Mouse (Mus musculus) forebrain, postnatal 0 days (tissue): ENCODE results near the gene Nfyc. TPM values are rescaled to one million over a fixed set of nuclear protein-coding genes. Genes with fewer than 3 reads are reported as not detected.
A peak's percentile ranks its signal among the peaks of the same experiment; 100 is the strongest.

Experiments
- ATAC-seq: fragments of 200-750 bp; cut with Nextera tagmentation; 2 replicates; pipeline ENCODE4 v1.8.0; 2017; ENCODE audit warnings: mild to moderate bottlenecking, moderate library complexity
- DNase-seq: peaks from one replicate; pipeline ENCODE4 v3.0.0-alpha.2; 2015
- H3K27ac ChIP-seq: fragments of 300-500 bp; sonication (generic); 2 replicates; pipeline ENCODE4 v1.5.1; 2014; ENCODE audit warnings: low read depth, mild to moderate bottlenecking, antibody characterized with exemption, low read length, moderate library complexity, mixed read lengths
- H3K27me3 ChIP-seq: fragments of 300-500 bp; sonication (generic); 2 replicates; pipeline ENCODE4 v1.6.1; 2014; ENCODE audit warnings: mild to moderate bottlenecking, low read length, mixed read lengths; ENCODE audit not compliant: insufficient read depth
- H3K36me3 ChIP-seq: fragments of 300-500 bp; sonication (generic); 2 replicates; pipeline ENCODE4 v1.6.1; 2014; ENCODE audit warnings: mild to moderate bottlenecking, moderate library complexity; ENCODE audit not compliant: insufficient read depth
- H3K4me1 ChIP-seq: fragments of 300-500 bp; sonication (generic); 2 replicates; pipeline ENCODE4 v1.6.1; 2014; ENCODE audit warnings: antibody characterized with exemption; ENCODE audit not compliant: insufficient read depth
- H3K4me2 ChIP-seq: fragments of 300-500 bp; sonication (generic); 2 replicates; pipeline ENCODE4 v1.6.1; 2014; ENCODE audit warnings: low read depth, mild to moderate bottlenecking, moderate library complexity
- H3K4me3 ChIP-seq: fragments of 300-500 bp; sonication (generic); 2 replicates; pipeline ENCODE4 v1.5.1; 2014; ENCODE audit warnings: low read depth, low read length, mixed read lengths
- H3K9ac ChIP-seq: fragments of 300-500 bp; sonication (generic); 2 replicates; pipeline ENCODE4 v1.6.1; 2014; ENCODE audit warnings: mild to moderate bottlenecking
- H3K9me3 ChIP-seq: fragments of 300-500 bp; sonication (generic); 2 replicates; pipeline ENCODE4 v1.6.1; 2016; ENCODE audit warnings: low read length
- CTCF ChIP-seq: sonication (generic); IDR thresholded peaks from 2 replicates; pipeline ENCODE4 v1.5.1; 2016; ENCODE audit warnings: antibody characterized with exemption, control low read depth, low read depth
- WGBS: fragments of 180-500 bp; shearing (Covaris S2); extraction: QIAGEN DNeasy Blood & Tissue Kit; methylation state at CpG from one replicate; pipeline ENCODE4 v1.1.7; 2014; 5-methylcytosine and 5-hydroxymethylcytosine counted together
- microRNA counts: library from miRNA; unstranded; fragments of <30 nt; microRNA quantifications from one replicate; lab custom pipeline; 2015
- microRNA-seq, 2 experiments: library from miRNA; unstranded; fragments of <30 nt; microRNA quantifications; one replicate each; pipeline ENCODE4; 2016
- polyA plus RNA-seq: library from polyadenylated mRNA; unstranded; fragments of >200 nt; fragmentation: Nextera tagmentation; extraction: Ambion mirVana; gene quantifications from 2 replicates; pipeline ENCODE4 v1.2.1, GENCODE M21; 2015
- total RNA-seq: library from RNA; depleted of rRNA; stranded (reverse); fragments of >200 nt; gene quantifications from 2 replicates; pipeline ENCODE4 v1.2.3, GENCODE M21; 2014; rRNA removed

Gene Nfyc
- total and polyA plus RNA-seq, 2 experiments from 2014 or later: 72.7 to 74.6 TPM

DNA sequence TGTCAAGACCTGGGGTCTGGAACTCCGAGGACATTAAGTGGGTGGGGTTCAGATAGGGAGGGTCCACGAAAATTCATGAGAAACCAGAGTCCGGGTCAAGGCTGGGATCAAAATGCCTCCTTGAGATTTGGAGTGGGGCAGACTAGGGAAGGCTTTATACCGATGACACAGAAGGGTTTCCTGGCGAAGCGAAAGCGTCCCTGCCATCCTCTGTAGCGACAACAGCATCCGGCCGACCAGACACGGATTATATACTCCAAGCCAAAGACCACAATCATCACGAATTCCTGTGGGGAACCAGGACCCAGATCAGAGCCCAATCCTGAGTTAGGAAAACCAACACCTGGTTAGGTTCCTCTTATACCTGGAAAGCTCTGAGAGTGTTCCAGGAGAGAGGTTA lies 114.6 kb downstream of the Nfyc start:
- Histone ChIP-seq H3K4me1 (peaks cover 11% of the 10 kb centered on the region; the same call in 1 of the 2 replicates), H3K27ac (no peak overlapping the region), H3K4me2 (peak overlapping the region; percentile 74), H3K4me3 (peak overlapping the region; percentile 32), H3K36me3 (no peaks in the 10 kb centered on the region), H3K9me3 (no peaks in the 10 kb centered on the region), H3K27me3 (no peaks in the 10 kb centered on the region), H3K9ac (peak overlapping the region; percentile 33; the same call in 1 of the 2 replicates)
- no peak for TF ChIP-seq CTCF
- 20% methylated on average over 12 of the region's 12 CpGs for WGBS
- DNase-seq: no peak
- no peak for ATAC-seq

DNA sequence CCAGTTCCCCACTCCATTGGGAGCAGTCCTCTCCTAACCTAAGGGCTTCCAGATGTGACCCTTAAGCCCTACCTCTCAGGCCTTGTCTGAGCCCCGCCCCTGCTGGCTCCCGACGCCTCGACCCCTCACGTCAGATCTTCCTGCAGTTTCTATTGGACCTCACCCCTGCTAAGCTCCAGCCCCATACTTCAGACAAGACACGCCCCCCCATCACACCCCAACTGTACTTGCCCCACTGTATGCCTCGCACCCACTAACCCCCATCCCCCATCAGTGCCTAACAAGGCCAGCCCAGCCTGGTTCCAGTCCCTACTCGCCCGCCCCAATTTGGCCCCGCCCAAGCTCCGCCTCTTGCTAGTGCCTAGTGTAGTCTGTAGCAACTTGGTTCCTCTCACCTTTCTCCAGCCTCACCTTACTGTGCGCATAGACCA lies 115.2 kb downstream of the Nfyc start:
- WGBS: 2% methylated on average over 12 of the region's 12 CpGs
- DNase-seq: peak; percentile 69

DNA sequence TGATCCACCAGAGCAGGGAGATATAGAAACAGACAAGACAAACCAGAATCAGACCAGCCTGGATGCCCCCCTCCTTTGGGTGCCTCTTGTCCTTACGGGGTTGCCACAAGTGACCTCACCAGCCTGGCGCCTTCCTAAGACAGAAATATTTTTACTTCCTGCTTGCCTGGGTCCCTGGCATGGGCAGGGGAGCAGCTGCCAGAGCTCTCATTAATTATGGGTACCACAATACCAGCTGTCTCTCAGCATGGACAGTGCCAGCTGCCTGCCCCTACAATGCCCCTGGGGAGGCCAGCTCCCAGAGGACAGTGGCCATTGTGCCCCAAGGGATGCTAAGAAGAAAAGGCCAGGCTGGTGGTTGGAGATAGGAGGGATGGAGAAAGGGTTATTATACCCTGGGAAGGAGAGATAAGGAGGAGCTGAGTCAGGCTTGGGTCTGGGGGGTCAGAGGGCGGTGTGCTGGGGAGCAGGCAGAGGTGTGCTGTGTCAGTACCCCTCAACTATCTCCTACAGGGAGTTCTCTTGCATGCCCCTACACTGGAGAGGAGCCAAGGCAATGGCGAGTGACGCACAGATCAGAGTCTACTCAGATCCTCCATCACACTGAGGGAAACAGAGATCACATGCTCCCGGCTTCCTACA lies 117.4 kb downstream of the Nfyc start:
- peaks cover 11% of the 10 kb centered on the region; the same call in 1 of the 2 replicates for H3K4me1 ChIP-seq
- TF ChIP-seq CTCF: no peak
- no peaks in the 10 kb centered on the region for H3K36me3 ChIP-seq
- ATAC-seq (peak; percentile 46), DNase-seq (no peak)
- H3K4me3 ChIP-seq: no peak overlapping the region
- 65% methylated on average over 6 of the region's 6 CpGs for WGBS
- H3K9me3 ChIP-seq: no peaks in the 10 kb centered on the region
- 0 out of 2 replicates have a peak overlapping the region, but pooled peaks have one; percentile 15 for H3K27ac ChIP-seq
- H3K4me2 ChIP-seq: no peak overlapping the region
- H3K9ac ChIP-seq: no peak overlapping the region
- H3K27me3 ChIP-seq: no peaks in the 10 kb centered on the region

More for the DNA sequence above, 115.2 kb downstream of the Nfyc start:
- H3K27ac ChIP-seq: no peak overlapping the region
- no peak for TF ChIP-seq CTCF
- no peaks in the 10 kb centered on the region for H3K27me3 ChIP-seq
- peak; percentile 81 for ATAC-seq
- H3K36me3 ChIP-seq: no peaks in the 10 kb centered on the region
- peak overlapping the region; percentile 41 for H3K9ac ChIP-seq
- peak overlapping the region; percentile 32 for H3K4me3 ChIP-seq
- no peaks in the 10 kb centered on the region for H3K9me3 ChIP-seq
- peaks cover 11% of the 10 kb centered on the region; the same call in 1 of the 2 replicates for H3K4me1 ChIP-seq
- peak overlapping the region; percentile 74 for H3K4me2 ChIP-seq

DNA sequence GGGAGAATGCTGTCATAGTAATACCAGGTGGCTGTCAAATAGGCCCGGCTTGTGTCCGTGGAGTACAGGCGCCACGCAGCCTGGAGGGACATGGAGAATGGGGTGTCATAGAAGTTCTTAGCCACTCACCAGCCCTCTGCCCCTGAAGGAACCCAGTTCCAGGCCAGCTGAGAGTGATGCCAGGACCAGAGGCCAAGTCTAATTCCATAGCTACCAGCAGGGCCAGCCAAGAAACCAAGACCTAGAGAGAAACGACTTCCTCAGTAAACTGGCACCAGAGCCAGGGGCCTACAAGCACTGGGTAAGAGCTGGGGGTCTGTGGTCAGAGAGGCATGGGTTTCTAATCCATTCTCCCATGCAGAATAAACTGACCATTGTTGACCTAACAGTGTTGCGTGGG lies 118.4 kb downstream of the Nfyc start:
- DNase-seq (no peak), ATAC-seq (no peak)
- 87% methylated on average over 6 of the region's 6 CpGs for WGBS
- Histone ChIP-seq H3K9ac (no peak overlapping the region), H3K27ac (no peak overlapping the region), H3K9me3 (no peaks in the 10 kb centered on the region), H3K36me3 (no peaks in the 10 kb centered on the region), H3K4me1 (peaks cover 11% of the 10 kb centered on the region; the same call in 1 of the 2 replicates), H3K27me3 (no peaks in the 10 kb centered on the region), H3K4me3 (no peak overlapping the region), H3K4me2 (no peak overlapping the region)
- no peak for TF ChIP-seq CTCF

DNA sequence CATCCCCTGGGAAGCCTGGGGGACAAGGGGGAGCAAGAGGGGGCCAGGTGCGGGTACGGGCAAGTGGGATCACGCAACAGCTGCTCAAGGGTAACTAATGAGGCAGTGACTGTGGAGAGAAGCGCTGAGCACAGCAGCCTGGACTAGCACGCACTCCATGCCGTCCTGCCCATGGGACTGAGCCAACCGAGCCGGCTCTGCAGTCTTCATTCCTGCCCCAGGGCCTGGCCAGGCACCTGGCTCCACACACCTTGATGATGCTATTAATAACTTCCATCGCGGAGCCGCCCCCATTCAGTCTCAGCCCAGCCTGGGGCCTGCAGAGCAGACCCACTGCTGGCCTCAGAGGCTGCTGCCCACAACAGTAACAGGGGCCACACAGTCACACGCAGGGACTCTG lies 119.1 kb downstream of the Nfyc start:
- H3K4me2 ChIP-seq: no peak overlapping the region
- no peaks in the 10 kb centered on the region for H3K36me3 ChIP-seq
- no peak for TF ChIP-seq CTCF
- no peak for DNase-seq
- H3K4me1 ChIP-seq: peaks cover 11% of the 10 kb centered on the region; the same call in 1 of the 2 replicates
- no peak overlapping the region for H3K27ac ChIP-seq
- ATAC-seq: no peak
- H3K27me3 ChIP-seq: no peaks in the 10 kb centered on the region
- H3K9ac ChIP-seq: no peak overlapping the region
- no peak overlapping the region for H3K4me3 ChIP-seq
- no peaks in the 10 kb centered on the region for H3K9me3 ChIP-seq
- WGBS: 73% methylated on average over 12 of the region's 12 CpGs

MicroRNAs encoded within 50 kb of the gene (microRNA counts, 519-probe panel; counts per million panel counts)
- microRNA mmu-miR-30e (lab: Ali Mortazavi, UCI): 4,337 counts per million, percentile 53 among the panel's probes with 10 or more counts

Small RNA genes lying within 50 kb of the gene (microRNA-seq; reads per million reads assigned to microRNA genes)
- gene Gm23936 (0 reads per million in 2 experiments), gene Mir30c-1 (38.3 to 64.3 reads per million in 2 experiments), gene Mir30e (0 reads per million in 2 experiments), gene Mir30f (0 reads per million in 2 experiments)

Other genes with a start within 250 kb of the Nfyc start
- gene Gm8439, start 242.8 kb downstream of the Nfyc start, total RNA-seq: not detected in 2 replicates
- gene Gm8439, start 242.8 kb downstream of the Nfyc start, polyA plus RNA-seq: not detected in 2 replicates
- gene Cited4, start 165.0 kb downstream of the Nfyc start, total RNA-seq: 2.9 and 6.0 TPM in 2 replicates
- gene Cited4, start 165.0 kb downstream of the Nfyc start, polyA plus RNA-seq: 4.2 and 5.3 TPM in 2 replicates
- gene Kcnq4, start 83.0 kb downstream of the Nfyc start, total RNA-seq: 10.9 and 11.9 TPM in 2 replicates
- 7.1 and 7.5 TPM in 2 replicates for gene Kcnq4, start 83.0 kb downstream of the Nfyc start, polyA plus RNA-seq
- gene Rims3, start 23.2 kb upstream of the Nfyc start, total RNA-seq: 68.2 and 86.1 TPM in 2 replicates
- 14.7 and 21.7 TPM in 2 replicates for gene Rims3, start 23.2 kb upstream of the Nfyc start, polyA plus RNA-seq
- gene Exo5, start 93.4 kb upstream of the Nfyc start, total RNA-seq: 15.6 and 15.7 TPM in 2 replicates
- 16.0 and 18.7 TPM in 2 replicates for gene Exo5, start 93.4 kb upstream of the Nfyc start, polyA plus RNA-seq
- 2.6 and 3.1 TPM in 2 replicates for gene Zfp69, start 120.1 kb upstream of the Nfyc start, total RNA-seq
- 2.5 and 4.5 TPM in 2 replicates for gene Zfp69, start 120.1 kb upstream of the Nfyc start, polyA plus RNA-seq
- 86.8 and 92.0 TPM in 2 replicates for gene Smap2, start 185.7 kb upstream of the Nfyc start, total RNA-seq
- 41.3 and 49.7 TPM in 2 replicates for gene Smap2, start 185.7 kb upstream of the Nfyc start, polyA plus RNA-seq
- gene Col9a2, start 207.8 kb upstream of the Nfyc start, total RNA-seq: 28.1 and 29.8 TPM in 2 replicates
- gene Col9a2, start 207.8 kb upstream of the Nfyc start, polyA plus RNA-seq: 8.2 and 9.1 TPM in 2 replicates